Mouse (Mus musculus) thymus, adult 2 months (tissue): ENCODE data around the gene Polr3b. TPM values are rescaled to one million over a fixed set of nuclear protein-coding genes. Genes with fewer than 3 reads are reported as not detected.

Experiments used
- DNase-seq: peaks from one replicate; pipeline ENCODE4 v3.0.0; 2021
- H3K27ac ChIP-seq: fragments of 200-500 bp; 2 replicates; pipeline ENCODE4 v1.5.1; 2012; ENCODE audit warnings: low read length, control low read depth; ENCODE audit not compliant: control insufficient read depth, insufficient read depth
- H3K27me3 ChIP-seq: fragments of 200-500 bp; 2 replicates; pipeline ENCODE4 v1.6.1; 2012; ENCODE audit warnings: mild to moderate bottlenecking, low read length, moderate library complexity, mixed read lengths; ENCODE audit not compliant: control insufficient read depth, insufficient read depth
- H3K36me3 ChIP-seq: fragments of 200-500 bp; 2 replicates; pipeline ENCODE4 v1.6.1; 2012; ENCODE audit warnings: mild to moderate bottlenecking, low read length, moderate library complexity; ENCODE audit not compliant: control insufficient read depth, insufficient read depth
- H3K4me1 ChIP-seq: fragments of 200-500 bp; replicated peaks from 2 replicates; pipeline ENCODE4 v1.6.1; 2012; ENCODE audit warnings: low read length; ENCODE audit not compliant: control insufficient read depth, insufficient read depth
- H3K4me3 ChIP-seq: fragments of 200-500 bp; 2 replicates; pipeline ENCODE4 v1.5.1; 2012; ENCODE audit warnings: mild to moderate bottlenecking, low read length, control low read depth, moderate library complexity; ENCODE audit not compliant: control insufficient read depth, insufficient read depth
- CTCF ChIP-seq: fragments of 200-500 bp; IDR thresholded peaks from 2 replicates; pipeline ENCODE4 v1.5.1; 2012; ENCODE audit warnings: mild to moderate bottlenecking, control low read depth, low read length, moderate library complexity, borderline replicate concordance; ENCODE audit not compliant: control insufficient read depth, poor library complexity, insufficient read depth; ENCODE audit errors: extremely low read depth
- POLR2A ChIP-seq: fragments of 200-500 bp; IDR thresholded peaks from 2 replicates; pipeline ENCODE4 v1.6.1; 2012; ENCODE audit warnings: mild to moderate bottlenecking, low read length, control low read depth, moderate library complexity; ENCODE audit not compliant: control insufficient read depth, poor library complexity, insufficient read depth; ENCODE audit errors: extremely low read depth
- WGBS: fragments of 180-500 bp; shearing (Covaris S2); methylation state at CpG from one replicate; pipeline ENCODE4 v1.1.7; 2018; 5-methylcytosine and 5-hydroxymethylcytosine counted together
- polyA plus RNA-seq: library from polyadenylated mRNA; depleted of rRNA; stranded (reverse); fragments of >200 nt; gene quantifications from 2 replicates; pipeline ENCODE4 v1.2.3, GENCODE M21; 2012

Gene Polr3b
- polyA plus RNA-seq, 1 experiment: 6.6 TPM

DNA sequence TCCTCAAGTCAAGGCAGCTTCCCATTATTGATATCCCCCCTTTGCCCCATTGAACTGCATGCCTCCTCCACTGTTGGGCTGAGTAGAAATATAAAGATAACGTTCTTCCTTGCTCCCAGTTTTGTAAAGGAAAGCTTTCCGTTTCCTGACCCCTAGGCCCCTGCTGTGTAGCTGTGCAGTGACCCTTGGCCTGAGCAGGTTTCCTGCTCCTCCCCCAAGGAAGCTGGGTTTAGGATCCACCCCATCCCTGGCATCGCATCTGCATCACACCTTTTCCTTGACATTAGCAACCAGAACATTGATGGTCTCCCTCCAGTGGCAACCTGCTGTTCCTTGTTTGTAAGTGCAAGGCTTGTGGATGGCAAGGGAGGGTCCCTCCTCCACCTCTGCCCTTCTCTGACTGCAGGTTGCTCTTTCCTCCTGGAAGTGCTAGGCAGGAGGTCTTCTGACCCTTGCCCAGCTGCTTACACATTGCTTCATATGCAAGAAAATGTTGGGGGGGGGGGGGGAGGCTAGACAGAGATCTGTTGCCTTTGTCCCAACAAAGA is 43.7 kb downstream of the Polr3b start:
- Histone ChIP-seq H3K36me3 (0 out of 2 replicates have a peak, but pooled peaks cover 4% of the 10 kb centered on the region), H3K27me3 (no peaks in the 10 kb centered on the region), H3K27ac (no peak overlapping the region), H3K4me1 (0 out of 2 replicates have a peak, but pooled peaks cover 3% of the 10 kb centered on the region), H3K4me3 (no peak overlapping the region)
- no peak for DNase-seq
- TF ChIP-seq CTCF (no peak), POLR2A (no peak)
- 91% methylated on average over 3 of the region's 3 CpGs for WGBS

DNA sequence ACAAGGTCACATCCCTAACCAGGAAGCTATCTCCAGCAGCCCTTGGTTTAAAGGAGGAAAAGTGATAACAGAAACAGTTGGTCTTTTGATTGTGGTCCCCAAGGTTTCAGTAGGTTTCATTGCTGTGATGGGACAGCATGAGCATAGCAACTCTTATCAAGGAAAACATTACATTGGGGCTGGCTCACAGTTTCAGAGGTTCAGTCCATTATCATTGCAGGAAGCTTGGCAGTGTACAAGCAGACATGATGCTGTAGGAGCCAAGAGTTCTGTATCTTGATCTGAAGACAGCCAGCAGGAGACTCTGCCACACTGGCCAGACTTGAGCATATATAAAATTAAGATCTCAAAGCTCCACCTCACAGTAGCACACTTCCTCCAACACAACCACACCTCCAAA is 53.6 kb downstream of the Polr3b start:
- peaks cover 6% of the 10 kb centered on the region; the same call in 1 of the 2 replicates for H3K4me1 ChIP-seq
- no peak overlapping the region for H3K27ac ChIP-seq
- no peak for TF ChIP-seq POLR2A
- TF ChIP-seq CTCF: no peak
- no peak for DNase-seq
- H3K27me3 ChIP-seq: no peaks in the 10 kb centered on the region
- H3K4me3 ChIP-seq: no peak overlapping the region
- peaks cover 24% of the 10 kb centered on the region for H3K36me3 ChIP-seq

DNA sequence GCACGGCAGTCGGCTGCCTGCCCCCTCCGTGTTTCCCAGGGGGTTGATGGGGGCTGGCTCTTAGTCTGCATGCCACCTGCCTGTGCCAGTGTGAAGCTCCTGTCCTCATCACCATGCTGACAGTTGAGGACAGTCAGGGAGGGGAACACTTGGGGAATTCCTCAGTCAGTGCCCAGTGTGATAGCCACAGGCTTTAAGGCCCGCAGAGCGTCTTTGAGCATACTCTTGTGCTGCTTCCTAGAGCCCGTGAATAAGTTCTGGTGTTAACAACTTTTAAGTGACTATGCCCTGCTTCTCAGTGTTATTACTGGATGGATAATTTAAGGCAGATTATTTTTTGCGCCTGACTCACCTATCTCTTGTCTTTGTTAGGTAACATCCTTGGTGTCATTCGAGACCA is 54.4 kb downstream of the Polr3b start:
- TF ChIP-seq POLR2A (no peak), CTCF (no peak)
- Histone ChIP-seq H3K4me1 (peaks cover 6% of the 10 kb centered on the region; the same call in 1 of the 2 replicates), H3K4me3 (no peak overlapping the region), H3K27ac (no peak overlapping the region), H3K27me3 (no peaks in the 10 kb centered on the region), H3K36me3 (peaks cover 22% of the 10 kb centered on the region)
- WGBS: 94% methylated on average over 8 of the region's 8 CpGs
- DNase-seq: no peak

DNA sequence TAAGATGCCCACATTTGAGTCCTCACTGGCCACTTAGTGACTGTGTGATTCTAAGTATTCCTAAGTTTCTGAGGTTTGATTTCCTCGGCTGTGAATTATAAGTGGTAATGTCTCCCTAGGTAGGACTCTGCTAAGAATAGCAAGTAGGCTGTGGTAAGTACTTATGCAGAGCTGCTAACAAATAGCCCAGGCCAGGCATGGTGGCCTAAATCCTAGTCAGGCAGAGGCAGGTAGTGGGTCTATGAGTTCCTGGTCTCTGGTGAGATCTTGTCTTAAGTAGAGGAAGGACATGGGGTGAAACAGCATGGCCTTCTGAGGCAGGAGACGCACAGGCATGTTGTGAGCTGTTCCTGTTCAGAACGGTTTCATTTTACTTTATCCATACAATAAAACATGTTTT is 55.8 kb downstream of the Polr3b start:
- H3K27ac ChIP-seq: no peak overlapping the region
- WGBS: 86% methylated on average over 3 of the region's 3 CpGs

DNA sequence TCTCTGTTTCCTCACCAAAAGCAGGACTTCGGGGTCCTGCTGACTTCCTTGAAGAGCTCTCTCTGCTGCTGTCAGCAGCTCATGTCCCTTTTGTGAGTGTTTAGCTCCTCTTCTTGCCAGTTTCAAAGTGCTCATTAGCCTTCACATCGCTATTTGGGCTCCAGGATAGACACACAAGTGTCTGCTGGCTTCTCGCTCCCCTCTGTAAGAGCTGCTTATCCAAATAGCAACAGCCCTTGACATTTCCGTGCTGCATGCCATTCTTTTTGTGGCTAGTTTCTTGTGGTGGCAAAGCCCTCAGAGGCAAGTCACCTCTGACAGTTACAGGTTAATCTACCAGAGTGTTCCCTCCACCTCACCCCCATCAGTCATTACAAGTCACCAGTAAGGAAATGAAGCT is 56.3 kb downstream of the Polr3b start:
- TF ChIP-seq CTCF: no peak
- TF ChIP-seq POLR2A: no peak
- H3K27me3 ChIP-seq: no peaks in the 10 kb centered on the region
- no peak for DNase-seq
- WGBS: 29% methylated on average over 4 of the region's 4 CpGs
- H3K4me3 ChIP-seq: no peak overlapping the region
- no peak overlapping the region; the same call in 1 of the 2 replicates for H3K27ac ChIP-seq
- peaks cover 6% of the 10 kb centered on the region; the same call in 1 of the 2 replicates for H3K4me1 ChIP-seq
- H3K36me3 ChIP-seq: peaks cover 13% of the 10 kb centered on the region; the same call in 1 of the 2 replicates

More for the DNA sequence above, 55.8 kb downstream of the Polr3b start:
- Histone ChIP-seq H3K27me3 (no peaks in the 10 kb centered on the region), H3K4me3 (no peak overlapping the region), H3K4me1 (peaks cover 6% of the 10 kb centered on the region; the same call in 1 of the 2 replicates), H3K36me3 (peaks cover 19% of the 10 kb centered on the region)
- no peak for TF ChIP-seq POLR2A
- TF ChIP-seq CTCF: no peak
- DNase-seq: no peak

DNA sequence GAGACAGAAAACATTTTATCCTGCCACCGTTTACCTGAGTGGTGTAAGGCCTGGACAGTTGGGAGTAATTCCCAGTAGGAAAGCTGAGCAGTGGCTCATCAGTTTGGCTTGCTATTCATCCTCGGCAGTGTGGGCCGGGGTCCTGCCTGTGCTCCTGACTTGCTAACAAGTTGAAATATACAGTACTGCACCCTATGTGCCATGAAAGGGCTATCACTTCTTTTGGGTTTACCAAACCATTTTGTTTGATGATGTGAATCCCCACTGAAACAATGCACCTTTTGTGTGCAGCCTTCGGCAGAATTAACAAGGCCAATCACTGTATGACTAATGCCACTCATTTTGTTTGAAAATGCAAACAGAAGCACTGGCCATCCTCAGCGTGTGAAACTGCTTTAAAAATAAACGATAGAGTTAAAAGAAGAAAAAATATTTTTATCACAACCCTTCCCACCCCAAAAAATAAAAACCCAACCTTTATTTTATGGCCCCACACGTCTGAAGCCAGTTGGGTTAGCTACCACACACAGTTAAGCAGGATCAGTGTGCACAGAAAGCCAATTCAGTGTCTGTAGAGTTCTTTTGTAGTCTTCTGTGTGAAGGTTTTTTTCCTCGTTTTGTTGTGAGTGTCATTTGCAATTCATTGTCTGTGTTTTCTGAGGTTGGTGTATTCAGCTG is 63.5 kb downstream of the Polr3b start:
- Histone ChIP-seq H3K27me3 (no peaks in the 10 kb centered on the region), H3K27ac (no peak overlapping the region), H3K4me1 (no peaks in the 10 kb centered on the region), H3K4me3 (no peak overlapping the region), H3K36me3 (no peaks in the 10 kb centered on the region; the same call in 1 of the 2 replicates)
- WGBS: 93% methylated on average over 8 of the region's 8 CpGs
- DNase-seq: no peak
- no peak for TF ChIP-seq CTCF
- no peak for TF ChIP-seq POLR2A

- Histone ChIP-seq H3K27me3 (no peaks in the 10 kb centered on the region), H3K4me1 (no peaks in the 10 kb centered on the region), H3K36me3 (no peaks in the 10 kb centered on the region; the same call in 1 of the 2 replicates), H3K27ac (no peak overlapping the region), H3K4me3 (no peak overlapping the region)
- no peak for DNase-seq
- TF ChIP-seq POLR2A (no peak), CTCF (no peak)
- WGBS: 75% methylated on average over 9 of the region's 9 CpGs
Observed at GRCm38 (mm10) chr10:84686122-84686497, 64.0 kb downstream of the Polr3b start.
